Mouse (Mus musculus) G1E-ER4 (cell line): Measurements from ENCODE around the gene Fam118b. TPM values are rescaled to one million over a fixed set of nuclear protein-coding genes. Genes with fewer than 3 reads are reported as not detected.

Experiments used
- GATA1 ChIP-seq: IDR thresholded peaks from one replicate; pipeline ENCODE4 v1.8.0; 2012; ENCODE audit warnings: low read length, inconsistent platforms
- polyA plus RNA-seq: library from polyadenylated mRNA; stranded (reverse); fragments of >175 nt; gene quantifications from 2 replicates; pipeline ENCODE4 v1.2.3, GENCODE M21; 2012

The Fam118b gene
- polyA plus RNA-seq, 1 experiment: 2.3 TPM

DNA sequence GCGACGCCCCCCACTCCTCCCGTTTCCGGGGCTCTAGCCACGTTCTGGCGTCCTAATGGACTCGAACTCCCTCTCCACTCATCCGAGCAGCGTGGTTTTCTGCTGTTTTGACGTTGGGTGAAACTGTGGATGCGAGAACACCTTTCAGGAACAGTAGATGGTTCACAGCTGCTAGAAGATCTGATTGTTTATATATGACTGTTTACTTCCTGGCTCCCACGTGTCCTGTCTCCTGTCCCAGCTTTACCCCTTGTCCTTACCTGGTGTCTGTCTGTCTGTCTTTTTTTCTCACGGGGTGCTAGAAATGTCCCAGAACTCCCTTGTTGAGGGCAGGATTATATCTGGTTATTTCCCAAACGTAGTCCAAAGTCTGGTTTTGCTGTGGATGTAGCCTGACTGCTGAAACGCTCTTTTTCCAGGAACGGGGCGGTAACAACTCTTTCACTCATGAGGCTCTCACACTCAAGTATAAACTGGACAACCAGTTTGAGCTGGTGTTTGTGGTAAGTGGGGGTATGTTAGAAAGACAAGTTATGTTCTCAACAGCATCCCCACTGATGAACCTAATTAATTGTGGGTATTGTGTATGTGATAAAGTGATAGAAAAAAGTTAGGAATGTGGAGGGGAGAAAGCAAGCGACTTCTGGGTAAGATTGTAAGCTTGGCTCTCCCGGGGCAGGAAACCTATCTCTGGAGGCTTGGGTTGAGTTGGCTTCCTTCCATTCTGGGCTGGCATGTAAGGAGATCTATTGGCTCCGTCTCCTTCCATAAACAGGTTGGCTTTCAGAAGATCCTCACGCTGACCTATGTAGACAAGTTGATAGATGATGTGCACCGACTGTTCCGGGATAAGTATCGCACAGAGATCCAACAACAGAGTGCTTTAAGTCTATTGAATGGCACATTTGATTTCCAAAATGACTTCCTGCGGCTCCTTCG, 55.8 kb downstream of the Fam118b start:
- no peak for TF ChIP-seq GATA1

DNA sequence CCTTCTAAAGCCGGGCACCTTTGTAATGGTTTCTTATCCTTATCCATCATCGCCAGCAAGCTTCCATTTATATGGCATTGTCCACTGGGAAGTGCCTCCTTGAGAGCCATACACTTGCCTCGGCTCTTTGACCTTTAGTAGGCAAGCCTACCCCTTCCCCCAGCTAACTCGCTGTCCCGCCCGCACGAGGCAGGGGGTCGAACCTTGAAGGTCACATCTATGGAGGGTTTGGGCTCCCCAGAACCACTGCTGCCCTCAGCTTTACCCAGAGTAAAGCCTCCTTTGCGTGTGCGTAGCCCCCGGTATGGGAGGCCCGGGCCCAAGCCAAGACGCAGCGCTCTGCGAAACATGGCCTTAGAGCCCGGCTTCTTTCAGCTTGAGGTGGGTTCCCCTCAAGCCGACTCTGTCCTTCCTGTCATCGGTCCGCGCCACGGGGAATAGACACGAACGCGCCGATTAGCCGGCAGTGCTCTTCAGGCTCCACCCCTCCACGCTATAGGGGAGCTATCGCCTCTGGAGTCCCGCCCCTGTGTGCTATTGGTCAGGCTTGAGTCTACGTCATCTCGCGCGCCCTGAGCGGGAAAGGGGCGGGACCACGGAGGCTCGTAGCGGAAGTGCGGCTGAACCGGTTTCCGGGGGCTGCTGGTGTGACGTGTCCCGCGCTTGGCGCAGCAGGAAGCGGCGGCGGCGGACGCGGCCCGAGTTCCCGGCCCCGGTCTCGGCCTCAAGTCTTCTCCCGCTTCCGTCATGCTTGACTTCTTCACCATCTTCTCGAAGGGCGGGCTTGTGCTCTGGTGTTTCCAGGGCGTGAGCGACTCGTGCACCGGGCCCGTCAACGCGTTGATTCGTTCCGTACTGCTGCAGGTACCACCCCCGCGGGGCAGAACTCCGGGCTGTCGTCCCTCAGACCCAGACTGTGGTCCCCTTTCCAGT, 56.8 kb downstream of the Fam118b start, which contains the start of gene Foxred1:
TSS of gene Foxred1 (minus strand) at position 514 of the 933 bp plus-strand sequence.
- TF ChIP-seq GATA1: no peak

DNA sequence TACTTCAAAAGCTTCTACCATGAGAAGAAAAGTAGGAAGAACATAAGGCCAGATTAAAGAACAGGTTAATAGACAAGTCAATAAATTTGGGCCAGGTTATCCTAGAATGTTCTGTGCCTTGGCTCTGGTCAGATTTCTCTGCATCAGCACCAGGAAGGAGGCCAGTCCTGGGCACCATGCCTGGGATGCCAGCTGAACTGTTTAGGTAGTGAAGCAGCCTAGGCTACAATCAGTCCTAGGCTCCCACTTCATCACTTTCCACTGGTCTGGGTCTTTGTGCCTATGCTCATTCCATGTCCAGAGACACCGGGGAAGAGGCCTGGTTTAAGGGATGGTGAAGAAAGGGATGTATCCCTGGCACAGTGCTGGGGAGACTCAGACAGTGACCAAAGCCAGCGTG, 63.2 kb downstream of the Fam118b start:
- TF ChIP-seq GATA1: no peak

DNA sequence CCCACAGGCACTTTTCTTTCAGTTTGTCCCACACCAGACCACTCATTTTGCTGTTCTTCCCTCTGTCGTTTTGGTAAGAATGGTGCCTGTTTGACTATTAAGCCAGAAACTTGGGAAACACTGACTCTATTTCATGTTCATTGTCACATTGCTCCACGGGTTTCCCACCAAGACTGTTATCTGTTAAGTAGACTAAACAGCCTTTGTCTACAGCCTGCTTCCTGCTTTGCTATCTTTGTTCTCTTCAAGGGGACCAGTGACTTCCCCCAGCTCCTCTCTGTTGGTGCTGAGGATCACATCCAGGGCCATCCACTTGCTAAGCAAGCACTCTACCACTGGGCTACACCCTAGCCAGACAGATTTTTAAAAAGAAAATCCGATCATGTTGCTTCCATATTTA, 64.1 kb downstream of the Fam118b start:
- TF ChIP-seq GATA1: no peak

DNA sequence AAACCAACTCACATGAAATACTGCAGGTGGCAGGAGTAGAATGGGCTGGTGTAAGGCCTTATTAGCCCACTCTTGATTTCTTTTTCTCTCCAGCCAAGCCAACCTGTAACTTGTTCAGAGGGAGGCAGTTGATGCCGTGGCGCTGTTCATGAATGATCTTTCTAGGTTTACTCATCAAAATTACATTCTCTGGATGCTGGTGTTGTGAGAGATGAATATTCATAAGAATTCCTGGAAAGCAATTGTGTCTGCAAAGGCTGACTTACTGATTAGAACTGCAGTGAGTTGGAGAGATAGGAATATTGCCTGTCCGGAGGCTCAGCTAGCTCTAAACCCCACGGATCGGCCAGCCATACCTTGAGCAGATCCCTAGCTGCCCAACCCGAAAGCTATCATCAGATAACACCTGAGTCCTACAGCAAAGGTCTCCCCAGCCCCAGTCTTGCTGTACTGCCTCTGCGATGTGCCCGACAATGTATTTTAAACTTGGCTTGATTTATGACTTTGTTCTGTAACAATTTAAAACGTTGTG, 67.0 kb downstream of the Fam118b start:
- no peak for TF ChIP-seq GATA1

DNA sequence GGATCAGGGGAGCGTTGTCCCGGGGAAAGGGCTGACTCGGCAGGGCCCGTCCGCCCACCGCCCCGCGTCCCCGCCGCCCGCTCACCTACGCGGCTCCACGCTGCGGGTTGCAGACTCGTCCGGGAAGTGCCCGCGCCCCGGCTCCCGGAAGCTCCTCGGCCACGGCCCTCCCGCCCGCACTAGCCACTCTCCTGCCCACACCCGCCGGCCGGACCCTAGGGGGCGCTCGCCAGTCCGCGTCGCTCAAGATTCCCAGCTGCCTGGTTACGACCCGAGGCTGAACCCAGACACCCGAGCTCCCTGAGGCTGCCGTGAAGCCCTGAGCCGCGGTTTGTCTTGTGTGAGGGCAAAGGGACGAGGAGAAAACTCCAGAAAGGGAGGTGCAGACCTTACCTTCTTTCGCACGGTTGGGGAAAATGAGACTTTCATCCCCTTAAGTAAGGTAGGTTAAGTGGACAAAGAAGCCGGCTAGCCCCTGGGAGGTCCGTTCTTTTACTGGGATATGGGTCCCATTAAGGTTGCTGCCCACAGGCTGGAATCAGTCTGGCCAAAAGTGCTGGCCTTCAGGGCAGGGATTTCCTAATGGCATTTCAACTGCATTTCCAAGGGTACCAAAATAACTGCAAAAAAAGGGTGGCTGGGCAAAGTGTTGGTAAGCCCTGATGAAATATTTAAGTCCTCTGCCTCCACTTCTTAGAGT, 67.7 kb downstream of the Fam118b start, which contains the start of the genes Srpr and Tirap:
TSS of gene Srpr (plus strand) at position 404 of the 700 bp plus-strand sequence.
TSS of gene Tirap (minus strand) at position 520 of the 700 bp plus-strand sequence.
- TF ChIP-seq GATA1: no peak

DNA sequence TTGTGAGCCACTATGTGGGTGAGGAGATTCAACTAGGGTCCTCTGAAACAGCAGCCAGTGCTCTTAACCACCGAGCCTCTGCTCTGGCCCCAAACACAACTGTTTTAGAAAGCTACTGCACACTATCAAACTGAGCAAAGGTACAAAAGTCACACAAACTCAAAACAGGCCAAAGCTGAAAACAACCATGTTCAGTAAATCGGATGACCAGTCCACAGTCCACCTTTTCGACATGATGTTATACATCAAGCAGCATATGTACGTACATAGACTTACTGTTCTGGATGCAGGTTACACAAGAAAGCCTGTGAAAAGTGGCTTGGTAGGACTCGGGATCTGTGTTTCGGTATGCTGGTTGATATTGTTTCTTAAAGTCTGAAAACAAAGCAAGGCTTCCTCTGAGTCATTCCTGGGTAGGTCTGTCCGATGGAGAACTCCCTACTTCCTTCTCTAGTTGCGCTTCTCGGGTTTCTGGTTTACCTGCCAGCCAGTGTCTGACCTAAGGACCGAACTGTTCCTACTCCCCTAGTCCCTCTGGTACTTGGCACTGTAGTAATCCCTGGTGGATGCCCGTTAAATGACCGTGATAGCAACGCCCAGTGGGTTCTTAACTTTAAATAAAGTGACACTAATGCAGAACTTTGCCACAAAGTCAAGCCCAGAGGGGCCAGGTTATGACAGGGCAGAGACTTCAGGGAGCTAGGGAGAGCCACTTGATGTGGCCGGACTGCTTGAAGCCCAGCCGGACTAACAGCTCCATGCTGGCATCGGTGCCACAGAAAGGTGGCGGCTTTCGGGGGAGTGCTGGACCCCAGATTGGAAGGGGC, 68.4 kb downstream of the Fam118b start:
- no peak for TF ChIP-seq GATA1

DNA sequence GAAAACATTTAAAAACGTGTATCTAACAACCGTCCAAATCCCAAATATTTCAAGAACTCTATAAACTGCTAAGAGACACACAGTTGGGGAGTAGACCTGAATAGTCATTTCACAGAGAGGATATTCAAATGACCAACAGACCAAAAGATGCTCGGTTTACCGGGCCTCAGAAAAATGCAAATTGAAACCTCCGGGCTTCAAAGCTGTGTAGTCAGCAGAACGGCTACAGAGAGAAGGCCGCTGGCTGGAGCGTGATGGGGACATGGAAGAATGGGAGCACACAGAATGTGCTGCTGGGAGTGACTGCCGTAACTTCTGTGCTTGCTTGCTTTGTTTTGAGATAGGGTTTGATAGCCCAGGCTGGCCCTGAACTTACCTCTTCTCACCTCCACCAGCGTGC, 69.3 kb downstream of the Fam118b start:
- TF ChIP-seq GATA1: no peak

DNA sequence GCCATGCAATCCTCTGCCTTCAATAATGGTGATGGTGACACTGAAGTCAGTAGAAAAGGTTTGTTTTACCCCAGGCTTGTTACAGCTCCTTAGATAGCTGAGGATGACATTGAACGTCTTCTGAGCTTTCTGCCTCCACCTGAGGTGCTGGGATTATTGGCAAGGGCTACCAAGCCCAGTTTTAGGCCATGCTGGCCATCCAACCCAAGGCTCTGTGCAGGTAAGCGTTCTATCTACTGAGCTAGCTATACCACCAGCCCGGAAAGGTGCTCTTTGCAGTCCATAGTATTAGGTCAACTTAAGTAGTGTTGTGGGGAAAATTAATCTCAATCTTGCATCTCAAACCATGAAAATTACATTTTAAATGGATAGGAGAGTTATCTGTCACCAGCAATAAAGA, 70.0 kb downstream of the Fam118b start:
- TF ChIP-seq GATA1: no peak

DNA sequence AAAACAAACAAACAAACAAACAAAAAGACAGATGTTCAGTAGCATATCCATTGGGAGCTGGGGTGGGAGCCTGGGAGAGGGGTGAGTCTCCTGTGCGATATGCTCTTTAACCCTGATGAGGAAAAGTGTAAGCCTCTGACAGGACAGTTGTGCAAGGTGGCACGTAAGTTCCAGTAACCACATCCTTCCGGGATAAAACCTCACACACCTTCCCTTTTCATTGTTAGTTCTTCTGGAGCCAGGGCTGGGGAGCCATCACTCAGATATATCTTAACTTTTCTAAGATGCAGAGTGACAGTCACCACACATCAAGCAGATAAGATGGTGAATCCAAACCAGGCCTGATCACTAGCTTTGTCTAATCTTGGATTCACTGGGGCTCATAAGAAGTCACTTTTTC, 73.6 kb downstream of the Fam118b start:
- no peak for TF ChIP-seq GATA1

DNA sequence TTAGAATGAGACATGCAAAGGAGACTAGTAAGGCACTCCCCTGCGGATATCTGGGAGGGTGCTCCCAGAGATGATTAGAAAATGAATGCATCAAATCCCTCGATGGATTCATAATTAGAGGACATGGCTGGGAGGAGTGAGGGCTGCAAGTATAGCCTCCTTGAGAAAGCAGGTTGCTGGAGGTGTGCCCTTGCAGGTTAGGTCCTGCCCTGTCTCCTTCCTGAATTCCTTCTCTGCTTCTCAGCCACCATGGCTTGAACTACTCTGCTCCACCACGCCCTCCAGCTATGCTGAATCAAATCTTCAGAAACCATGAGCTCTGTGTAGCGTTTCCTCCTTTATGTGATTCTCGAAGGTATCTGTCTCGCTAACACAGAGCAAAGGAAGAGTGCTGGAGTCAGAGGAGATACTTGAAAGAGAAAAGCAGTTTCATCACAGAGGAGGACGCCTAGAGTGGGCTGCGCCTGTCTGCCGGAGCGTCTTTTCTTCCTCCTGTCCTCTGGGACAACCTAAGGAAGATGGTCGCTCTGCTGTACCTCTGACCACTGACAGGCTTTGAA, 74.5 kb downstream of the Fam118b start:
- TF ChIP-seq GATA1: no peak

DNA sequence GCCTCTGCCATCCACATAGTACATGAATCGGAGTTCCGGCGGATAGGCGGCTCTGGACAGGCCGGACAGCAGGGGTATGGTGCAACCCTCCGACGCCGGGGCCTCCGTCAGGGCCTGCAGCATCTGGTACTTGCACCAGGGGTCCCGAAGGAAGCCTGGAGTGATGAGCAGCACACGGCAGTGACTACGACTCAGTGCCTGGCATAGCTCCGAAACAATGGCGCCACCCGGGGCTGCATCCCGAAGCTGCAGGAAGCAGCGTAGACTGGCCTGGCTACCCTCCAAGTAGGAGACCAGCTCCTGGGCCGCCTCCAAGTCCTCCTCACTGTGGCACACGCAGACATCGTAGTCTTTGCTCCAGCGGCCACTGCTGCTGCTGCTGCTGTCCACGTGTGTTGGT, 78.9 kb downstream of the Fam118b start:
- no peak for TF ChIP-seq GATA1

DNA sequence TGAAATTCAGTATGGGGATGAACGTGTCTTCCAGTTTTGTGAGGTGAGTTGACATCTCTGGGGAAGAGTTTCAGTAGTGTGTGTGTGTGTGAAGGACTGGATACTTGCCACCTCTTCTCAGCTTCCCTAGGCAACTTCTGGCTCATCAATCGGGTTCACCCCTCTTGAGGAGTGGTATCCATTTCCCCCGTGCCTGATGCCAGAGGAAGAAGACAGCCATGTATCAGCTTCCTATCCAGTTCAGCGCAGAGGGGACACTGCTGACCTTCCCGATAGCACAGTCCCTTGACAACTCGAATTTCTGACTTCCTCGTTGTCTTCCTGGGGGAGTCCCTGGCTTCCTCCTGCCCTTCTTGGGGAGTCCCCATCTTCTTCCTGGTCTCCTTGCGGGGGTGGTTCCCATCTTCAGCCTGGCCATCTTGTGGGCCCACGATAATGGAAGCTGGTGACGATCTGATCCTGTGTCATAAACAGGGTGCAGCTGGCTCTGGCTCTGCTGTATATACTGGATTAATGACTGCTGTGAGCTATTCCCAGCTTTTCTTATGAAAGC, 80.2 kb downstream of the Fam118b start:
- no peak for TF ChIP-seq GATA1

DNA sequence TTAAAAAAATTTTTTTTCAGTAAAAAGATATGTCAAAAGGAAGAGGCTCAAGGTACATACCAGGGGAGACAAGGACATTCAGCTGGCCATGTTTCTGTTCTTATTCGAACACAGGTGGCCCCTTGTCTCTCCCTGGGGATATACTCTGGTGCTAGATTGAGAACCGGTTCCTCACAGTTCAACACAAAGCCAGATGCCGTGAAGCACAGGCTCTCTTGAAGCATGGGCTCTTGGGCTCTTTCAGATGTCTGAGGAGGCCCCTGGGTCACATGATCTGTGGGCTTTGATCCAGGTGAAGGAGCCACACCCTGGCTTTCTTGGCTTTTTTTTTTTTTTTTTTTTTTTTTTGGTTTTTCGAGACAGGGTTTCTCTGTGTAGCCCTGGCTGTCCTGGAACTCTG, 81.2 kb downstream of the Fam118b start:
- TF ChIP-seq GATA1: no peak
